In the genomic region with DNA sequence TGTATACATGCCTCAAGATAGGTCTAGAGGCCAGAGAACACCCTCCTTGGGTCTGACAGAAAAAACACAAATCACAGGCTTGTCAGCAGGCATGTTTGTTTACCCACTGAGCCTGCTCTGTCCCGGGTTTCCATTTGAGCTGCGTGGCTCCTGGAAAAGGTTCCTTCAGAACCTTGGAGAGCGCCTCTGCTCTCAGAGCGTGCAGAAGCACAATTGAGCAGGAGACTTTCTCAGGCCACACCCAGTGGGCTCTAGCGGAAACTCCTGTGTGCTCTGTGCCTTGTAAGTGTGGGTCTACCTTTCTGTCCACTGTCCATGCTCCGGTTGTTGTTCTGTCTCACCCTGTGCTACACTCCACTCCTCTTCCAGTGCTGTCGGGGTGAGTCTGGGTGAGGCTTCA, we compare ENCODE assay signal across 8 mouse cellular contexts. TPM values are rescaled to one million over a fixed set of nuclear protein-coding genes. Genes with fewer than 3 reads are reported as not detected.
DNase-seq lines count a peak whose midpoint lies in the region; ATAC-seq and TF ChIP-seq lines count a peak whose summit lies in the region.

No protein-coding gene starts in this region.

- no peaks in the 10 kb centered on the region for H3K36me3 ChIP-seq in liver, postnatal 0 days (replicated peaks; ENCODE audit: insufficient read depth, low read length)

- WGBS in liver, postnatal 0 days (ENCODE audit: insufficient replicate concordance) = 11% methylated on average over 7 of the region's 7 CpGs

- H3K4me3 ChIP-seq in liver, postnatal 0 days (ENCODE audit: low read depth, low read length) = no peak overlapping the region

- intact Hi-C loops in heart, postnatal 10 days (cut with DNase I) = no loop called here
- intact Hi-C loops in heart, postnatal 25 days (cut with DNase I) = no loop called here

- peaks cover 14% of the 10 kb centered on the region for H3K27me3 ChIP-seq in liver, postnatal 0 days (ENCODE audit: insufficient read depth, low read length)

- no peaks in the 10 kb centered on the region for H3K9me3 ChIP-seq in liver, postnatal 0 days (ENCODE audit: low read length)

- no peak overlapping the region for H3K4me2 ChIP-seq in liver, postnatal 0 days (ENCODE audit: low read depth, low read length)

- H3K27ac ChIP-seq in liver, postnatal 0 days (ENCODE audit: low read depth) = no peak overlapping the region

- TF ChIP-seq CTCF in liver, postnatal 0 days (IDR thresholded peaks at IDR 0.05; ENCODE audit: low read depth) = no peak

- no peaks in the 10 kb centered on the region for H3K4me1 ChIP-seq in liver, postnatal 0 days (ENCODE audit: insufficient read depth)

- no peak overlapping the region for H3K9ac ChIP-seq in liver, postnatal 0 days (replicated peaks)

- TF ChIP-seq EP300 in liver, postnatal 0 days (IDR thresholded peaks at IDR 0.05; ENCODE audit: low read depth) = no peak

- ATAC-seq in common myeloid progenitor, adult 5-6 weeks (replicated peaks; ENCODE audit: low read depth, poor library complexity, severe bottlenecking) = peak; percentile 74
- ATAC-seq in liver, postnatal 0 days = no peak

- DNase-seq in heart, postnatal 10 days = peak; percentile 66 to 77
- DNase-seq in heart, postnatal 25 days (ENCODE audit: low spot score) = no peak
- DNase-seq in ES-CJ7 (ENCODE audit: low read depth, low spot score) = peak; percentile 87
- peak; percentile 55 for DNase-seq in liver, postnatal 0 days
- no peak for DNase-seq in left cerebral cortex, adult 18-20 months (ENCODE audit: low spot score in 2 of 2)
- no peak for DNase-seq in right cerebral cortex, postnatal 4 days
- DNase-seq in left cerebral cortex, adult 11 months (ENCODE audit: low spot score) = no peak

RNA-seq across cellular contexts. Expression of a gene that starts 6.8 kb away (rescaled TPM):
- not detected for total RNA-seq in heart, postnatal 10 days (2021)
- not detected for total RNA-seq in heart, postnatal 25 days (2021)
- not detected in 2 replicates for total RNA-seq in common myeloid progenitor, adult 5-6 weeks (2017)
- polyA plus RNA-seq in liver, postnatal 0 days (2015; fragmentation: Nextera tagmentation; extraction: Ambion mirVana) = 0.11 TPM in 2 replicates
- 100 to 1,000 TPM; 271 to 301 TPM for total RNA-seq in left cerebral cortex, adult 18-20 months (2021)

Comparison
In these comparisons a context has a peak if more than half of its experiments do, and no peak if none do; other contexts are left out.
1. DNase-seq: peak in heart, postnatal 10 days (2 of 2), ES-CJ7 (single experiment) and liver, postnatal 0 days (single experiment); none in heart, postnatal 25 days (single experiment), left cerebral cortex, adult 18-20 months (0 of 2), right cerebral cortex, postnatal 4 days (single experiment) and left cerebral cortex, adult 11 months (single experiment).
2. RNA of a gene that starts 6.8 kb away (total RNA-seq): 271 to 301 TPM in left cerebral cortex, adult 18-20 months; not detected in heart, postnatal 10 days, not detected in heart, postnatal 25 days and not detected in common myeloid progenitor, adult 5-6 weeks; every median in the first group is over 100 times any median in the second.